Mouse (Mus musculus): ENCODE measurements at regions not wholly inside any gene's neighbourhood (a gene's known extent, or its start where the extent isn't known, plus 50 kb on each side); places are given as distances from the start of the nearest gene placed in this dataset.

GRCm38 (mm10) chr16:29725153-29725552 is 146.0 kb downstream of the Opa1 start:
- TF ChIP-seq CTCF (IDR thresholded peaks at IDR 0.05; ENCODE audit: insufficient read depth, low read depth, low read length) (no peak), POLR2A (IDR thresholded peaks at IDR 0.05; ENCODE audit: insufficient read depth, low read depth, low read length) (no peak)
